Mouse (Mus musculus): ENCODE measurements around the gene Fcgr3.
"Not testable (repeated sequence)": the region's sequence is repeated elsewhere in the genome, so short reads cannot be mapped to it uniquely, and the experiment has no call there.

Fcgr3 gene

DNA sequence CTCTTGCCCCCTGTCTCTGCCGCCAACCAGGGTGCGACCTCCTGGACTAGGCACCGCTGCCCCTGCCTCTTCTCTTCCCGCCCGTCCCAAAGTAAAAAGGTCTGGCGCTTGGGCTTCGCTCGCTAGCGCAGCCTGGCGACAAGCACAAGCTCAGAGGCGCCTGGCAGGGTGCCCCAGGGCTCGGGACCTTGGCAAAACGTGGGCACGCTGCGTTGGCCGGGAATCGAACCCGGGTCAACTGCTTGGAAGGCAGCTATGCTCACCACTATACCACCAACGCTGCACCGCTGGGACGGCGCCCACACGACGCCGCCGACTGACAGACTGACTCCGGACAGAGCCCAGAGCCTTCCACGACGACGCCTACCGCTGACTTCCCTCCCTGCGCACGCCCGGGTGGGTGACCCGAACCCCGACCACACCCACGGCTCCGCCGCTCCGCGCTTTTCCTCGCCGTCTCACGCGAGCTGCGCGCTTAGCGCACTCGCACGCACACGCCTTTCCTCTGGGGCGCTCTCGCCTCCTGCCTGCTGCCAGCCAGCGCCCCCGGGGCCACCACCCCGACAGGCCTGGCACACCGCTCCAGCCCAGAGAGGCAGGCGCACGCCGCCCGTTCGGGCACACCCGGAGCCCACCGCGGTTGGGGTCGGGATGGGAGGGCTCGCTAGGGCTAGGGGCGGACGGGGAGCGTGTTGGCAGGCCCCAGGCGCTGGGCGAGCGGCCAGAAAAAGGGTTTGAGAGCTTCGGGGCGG, at the start of gene Fcgr3:
Gene Fcgr3 (minus strand): TSS at position 445 of the 752 bp plus-strand sequence.
- DNase-seq (ENCODE audit: low read depth, low spot score), result peak; percentile 59

GRCm38 (mm10) chr1:171113873-171114299, 49.2 kb upstream of the Fcgr3 start, which contains the start of gene Cfap126:
Gene Cfap126, plus strand, starts transcription at chr1:171113918.
- DNase-seq (ENCODE audit: low read depth, low spot score), result no peak

GRCm38 (mm10) chr1:171112986-171113385, 48.3 kb upstream of the Fcgr3 start:
- DNase-seq (ENCODE audit: low read depth, low spot score), result no peak

GRCm38 (mm10) chr1:171111781-171112575, 47.2 kb upstream of the Fcgr3 start:
- DNase-seq (ENCODE audit: low read depth, low spot score), result no peak

GRCm38 (mm10) chr1:171111020-171111780, 46.5 kb upstream of the Fcgr3 start:
- DNase-seq (ENCODE audit: low read depth, low spot score), result peak; percentile 92

DNA sequence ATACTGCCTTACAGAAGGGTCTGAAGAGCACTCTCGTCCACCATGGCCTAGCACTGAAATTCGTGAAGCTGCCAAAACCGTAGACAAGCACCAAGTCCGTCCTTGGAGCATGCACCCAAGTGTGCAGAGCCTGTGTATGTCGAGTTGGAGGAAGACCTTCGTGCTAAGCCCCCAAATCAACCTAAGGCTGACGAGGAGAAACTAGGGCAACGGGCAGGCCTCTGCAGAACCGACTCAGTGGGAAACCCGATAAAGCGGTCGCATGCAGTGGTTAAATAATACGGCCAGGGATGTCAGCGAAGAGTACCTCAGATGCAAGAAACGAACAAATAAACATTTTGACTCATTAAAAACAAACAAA, 45.9 kb upstream of the Fcgr3 start:
- DNase-seq (ENCODE audit: low read depth, low spot score), result no peak

GRCm38 (mm10) chr1:171109620-171110019, 44.9 kb upstream of the Fcgr3 start:
- no peak for DNase-seq (ENCODE audit: low read depth, low spot score)

DNA sequence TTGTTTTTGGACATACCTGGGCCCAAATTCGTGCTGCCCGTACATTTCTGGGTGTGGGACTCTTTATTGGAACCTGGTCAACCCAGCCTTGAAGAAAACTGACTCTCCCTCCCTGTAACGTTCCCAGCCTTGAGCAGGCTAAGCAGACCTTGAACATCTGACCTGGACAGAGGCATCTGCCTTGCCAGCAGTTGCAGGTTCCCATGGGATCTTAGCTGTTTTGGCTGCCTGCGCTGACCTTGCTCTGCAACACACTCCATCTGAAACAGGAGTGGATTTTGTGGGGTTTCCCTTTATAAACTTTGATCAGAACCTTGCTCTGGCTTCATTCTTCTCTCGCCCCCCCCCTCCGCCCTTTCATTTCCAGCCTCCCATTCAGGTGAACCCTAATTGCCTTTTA, 40.5 kb upstream of the Fcgr3 start:
- no peak for DNase-seq (ENCODE audit: low read depth, low spot score)

GRCm38 (mm10) chr1:171103179-171103840, 38.6 kb upstream of the Fcgr3 start:
- no peak for DNase-seq (ENCODE audit: low read depth, low spot score)

GRCm38 (mm10) chr1:171102547-171103177, 37.9 kb upstream of the Fcgr3 start:
- peak; percentile 77 for DNase-seq (ENCODE audit: low read depth, low spot score)

DNA sequence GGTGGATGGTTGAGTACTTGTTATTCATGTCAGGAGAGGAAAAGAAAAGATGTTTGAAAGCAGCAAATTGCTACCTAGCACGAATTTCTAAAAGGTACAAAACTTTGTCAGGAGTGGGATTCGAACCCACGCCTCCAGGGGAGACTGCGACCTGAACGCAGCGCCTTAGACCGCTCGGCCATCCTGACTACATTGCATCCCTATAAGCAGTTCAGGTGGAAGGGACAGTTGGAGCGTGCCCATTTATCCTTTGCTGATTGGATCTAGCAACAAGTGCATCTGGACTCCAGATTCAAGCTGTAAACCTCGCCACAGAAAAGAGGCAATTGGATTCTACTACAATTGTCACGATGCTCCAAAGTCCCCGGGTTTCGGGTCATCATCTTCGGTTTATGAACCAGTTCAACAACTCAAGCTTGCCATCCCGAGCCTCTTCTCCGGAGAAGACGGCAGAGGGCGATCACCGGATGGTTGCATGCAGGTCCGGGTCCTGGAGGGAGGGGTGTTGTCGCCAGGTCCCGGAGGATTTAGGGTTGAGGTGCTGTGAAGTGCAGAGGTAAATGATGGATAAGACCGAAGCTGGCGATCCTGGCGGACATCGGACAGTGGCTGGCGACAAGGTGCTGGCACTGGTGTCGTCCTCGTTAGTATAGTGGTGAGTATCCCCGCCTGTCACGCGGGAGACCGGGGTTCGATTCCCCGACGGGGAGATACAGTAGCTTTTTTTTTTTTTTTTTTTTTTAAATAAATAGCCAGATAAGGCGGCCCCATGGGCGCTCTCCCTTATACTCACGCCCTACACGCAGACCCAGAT, 37.2 kb upstream of the Fcgr3 start:
- DNase-seq (ENCODE audit: low read depth, low spot score), result peak; percentile 77

GRCm38 (mm10) chr1:171101033-171101432, 36.3 kb upstream of the Fcgr3 start:
- no peak for DNase-seq (ENCODE audit: low read depth, low spot score)

- DNase-seq (ENCODE audit: low read depth, low spot score), result no peak
Observed at GRCm38 (mm10) chr1:171097612-171098011, 32.9 kb upstream of the Fcgr3 start.

GRCm38 (mm10) chr1:171097136-171097535, 32.4 kb upstream of the Fcgr3 start:
- DNase-seq (ENCODE audit: low read depth, low spot score), result no peak

DNA sequence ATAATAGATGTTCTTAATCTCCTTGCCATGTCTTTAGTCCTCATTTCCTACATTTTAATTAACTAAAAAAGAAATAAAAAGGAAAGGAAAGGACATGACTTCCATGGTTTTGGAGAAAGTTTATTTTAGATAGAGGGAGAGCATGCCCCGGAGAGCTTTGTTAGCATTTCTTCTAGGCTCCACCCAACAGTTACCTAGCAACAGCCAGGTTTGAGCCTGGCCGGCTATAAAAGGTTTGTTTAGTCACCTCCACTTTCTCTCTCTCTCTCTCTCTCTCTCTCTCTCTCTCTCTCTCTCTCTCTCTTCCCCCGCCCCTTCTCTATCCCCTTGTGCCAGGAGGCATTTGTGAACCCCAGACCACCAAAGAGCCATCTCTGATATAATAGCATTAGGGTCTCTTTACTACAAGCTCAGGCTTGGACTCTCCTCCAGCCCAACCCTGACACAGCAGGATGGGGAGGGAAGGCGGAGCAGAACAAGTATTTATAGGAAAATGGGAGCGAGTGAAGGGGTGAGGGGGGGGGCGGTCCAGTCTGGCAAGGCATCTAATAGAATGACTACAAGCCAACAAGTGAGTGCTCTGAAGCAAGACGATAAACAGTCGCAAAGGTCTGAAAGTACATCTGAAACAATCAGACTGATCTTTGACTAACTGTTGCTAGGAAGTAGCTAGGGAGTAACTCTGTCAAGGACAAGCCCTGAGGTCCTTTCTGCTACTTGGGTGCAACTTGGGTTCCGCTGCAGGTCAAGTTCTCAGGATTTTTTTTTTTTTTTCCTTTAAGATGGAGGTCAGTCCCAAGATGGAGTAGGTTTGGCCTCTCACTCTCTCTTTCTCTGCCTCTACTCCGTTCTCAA, 31.6 kb upstream of the Fcgr3 start:
- DNase-seq (ENCODE audit: low read depth, low spot score), result no peak

- DNase-seq (ENCODE audit: low read depth, low spot score), result no peak
Observed at GRCm38 (mm10) chr1:171094424-171094823, 29.7 kb upstream of the Fcgr3 start.

DNA sequence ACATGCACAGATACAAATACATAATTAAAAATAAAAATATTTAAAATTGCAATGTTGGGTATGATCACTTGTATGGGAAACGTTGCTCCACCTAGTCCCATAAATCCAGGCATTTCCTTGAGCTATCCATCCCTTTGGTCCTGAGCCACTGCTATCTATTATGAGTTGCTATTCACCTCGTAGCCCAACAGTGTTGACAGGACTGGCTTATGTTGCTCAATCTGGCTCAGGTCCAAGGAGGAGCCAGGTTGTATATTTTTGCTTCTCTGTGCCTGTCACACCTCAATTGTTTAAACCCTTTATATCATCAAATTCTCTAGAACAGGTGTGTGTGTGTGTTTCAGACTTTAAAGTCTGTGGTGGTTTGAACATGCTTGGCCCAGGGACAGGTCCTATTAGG, 26.0 kb upstream of the Fcgr3 start:
- no peak for DNase-seq (ENCODE audit: low read depth, low spot score)

GRCm38 (mm10) chr1:171089891-171090290, 25.2 kb upstream of the Fcgr3 start:
- DNase-seq (ENCODE audit: low read depth, low spot score), result no peak

- not testable (repeated sequence) for DNase-seq (ENCODE audit: low read depth, low spot score)
Observed at GRCm38 (mm10) chr1:171088237-171088869, 23.6 kb upstream of the Fcgr3 start.
